Mouse (Mus musculus) megakaryocyte, embryonic 14.5 days (primary cell): Measurements from ENCODE around the gene Fbxw9. TPM values are rescaled to one million over a fixed set of nuclear protein-coding genes. Genes with fewer than 3 reads are reported as not detected.

Experiments used
- H3K27me3 ChIP-seq: replicated peaks from 2 replicates; pipeline ENCODE3; 2012; ENCODE audit warnings: inconsistent platforms
- H3K36me3 ChIP-seq: replicated peaks from 2 replicates; pipeline ENCODE3; 2012; ENCODE audit warnings: low read length, inconsistent platforms, mixed read lengths
- H3K4me1 ChIP-seq: 2 replicates; pipeline ENCODE4 v1.6.1; 2012; ENCODE audit warnings: inconsistent platforms
- H3K4me3 ChIP-seq: replicated peaks from 2 replicates; pipeline ENCODE3; 2012; ENCODE audit warnings: moderate library complexity, mild to moderate bottlenecking, inconsistent platforms
- H3K9me3 ChIP-seq: 2 replicates; pipeline ENCODE4 v1.6.1; 2012; ENCODE audit warnings: inconsistent platforms
- FLI1 ChIP-seq: IDR thresholded peaks from 2 replicates; pipeline ENCODE4 v1.6.1; 2012; ENCODE audit warnings: low read length, inconsistent platforms, mixed read lengths
- GATA1 ChIP-seq: IDR thresholded peaks from 3 replicates; pipeline ENCODE4 v1.6.1; 2012; ENCODE audit warnings: mixed read lengths, low read length, inconsistent platforms, borderline replicate concordance
- polyA plus RNA-seq: library from polyadenylated mRNA; stranded (reverse); fragments of >175 nt; gene quantifications from 2 replicates; pipeline ENCODE4 v1.2.3, GENCODE M21; 2012; ENCODE audit warnings: low replicate concordance; ENCODE audit not compliant: insufficient read depth

Fbxw9 gene
- polyA plus RNA-seq, 1 experiment, result 15.5 TPM

DNA sequence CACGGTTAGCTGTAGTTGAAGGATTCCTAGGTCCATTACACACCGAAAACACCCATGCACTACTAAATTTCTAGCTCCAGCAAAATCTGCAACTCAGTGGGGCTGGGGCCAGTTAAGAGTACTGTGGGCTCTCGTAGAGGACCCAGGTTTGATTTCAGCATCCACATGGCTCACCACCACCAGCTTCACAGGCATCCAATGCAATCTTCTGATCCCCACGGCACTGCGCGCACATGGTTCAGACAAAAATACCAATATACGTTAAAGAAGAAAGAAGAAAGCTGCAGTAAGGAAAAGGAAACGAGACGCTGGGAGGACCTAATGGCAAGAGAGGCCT lies 23.5 kb upstream of the Fbxw9 start:
- H3K27me3 ChIP-seq, result no peaks in the 10 kb centered on the region
- H3K36me3 ChIP-seq, result peaks cover 44% of the 10 kb centered on the region
- peaks cover 63% of the 10 kb centered on the region for H3K4me1 ChIP-seq
- no peaks in the 10 kb centered on the region for H3K9me3 ChIP-seq
- TF ChIP-seq FLI1 (no peak), GATA1 (no peak)
- peak overlapping the region; percentile 96 for H3K4me3 ChIP-seq

DNA sequence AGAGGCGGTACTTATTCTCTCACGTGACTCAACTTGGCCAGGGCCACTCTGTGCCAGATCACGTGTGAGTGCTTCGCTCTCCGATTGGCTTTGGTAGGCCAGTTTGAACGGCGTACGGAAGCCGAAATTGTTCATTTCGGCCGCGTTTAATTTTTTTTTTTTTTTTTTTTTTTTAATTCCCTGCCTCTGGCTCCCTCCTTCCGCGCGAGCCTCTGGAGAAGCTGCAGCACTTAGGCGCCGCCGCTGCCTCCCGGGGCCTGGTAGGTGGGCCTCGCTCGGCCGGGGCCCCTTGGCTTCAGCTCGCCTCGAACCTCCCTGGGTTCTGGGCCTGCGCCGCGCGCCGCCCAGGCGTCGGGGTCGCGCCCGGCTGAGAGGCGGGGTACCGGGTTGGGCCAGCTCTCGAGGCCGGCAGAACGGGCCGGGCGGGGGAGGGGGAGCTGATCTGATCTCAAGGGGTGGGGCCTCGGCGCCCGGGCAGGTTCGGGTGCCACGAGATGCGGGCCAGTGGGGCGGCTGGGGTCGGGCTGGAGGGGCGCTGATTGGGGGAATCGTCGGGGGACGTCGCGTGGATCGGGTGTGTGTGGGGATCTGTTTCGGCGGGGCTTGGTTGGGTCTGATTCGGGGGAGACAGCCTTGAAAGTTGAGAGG lies 23.0 kb upstream of the Fbxw9 start, which contains the start of gene Tnpo2:
Gene Tnpo2 (plus strand): TSS at position 198 of the 648 bp plus-strand sequence.
- peaks cover 63% of the 10 kb centered on the region for H3K4me1 ChIP-seq
- H3K36me3 ChIP-seq, result peaks cover 44% of the 10 kb centered on the region

DNA sequence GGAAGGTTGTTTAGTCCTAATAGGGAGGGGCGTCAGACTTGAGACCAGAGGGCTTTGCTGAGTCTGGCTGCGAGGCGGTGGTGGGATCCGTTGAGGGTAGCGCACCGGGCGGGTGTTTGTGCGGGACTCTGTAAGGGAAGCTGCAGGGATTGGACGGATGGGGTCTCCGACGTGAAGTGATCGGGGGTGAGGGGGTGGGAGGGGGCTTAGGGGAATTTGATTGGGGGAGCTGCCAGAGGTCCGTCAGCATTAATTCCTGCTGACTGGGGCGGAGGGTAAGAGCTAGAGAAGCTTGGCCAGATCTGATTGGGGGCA lies 22.5 kb upstream of the Fbxw9 start:
- Histone ChIP-seq H3K9me3 (no peaks in the 10 kb centered on the region), H3K27me3 (no peaks in the 10 kb centered on the region), H3K4me3 (peak overlapping the region; percentile 96), H3K4me1 (peaks cover 62% of the 10 kb centered on the region), H3K36me3 (peaks cover 44% of the 10 kb centered on the region)
- no peak for TF ChIP-seq FLI1
- TF ChIP-seq GATA1, result no peak

More for the DNA sequence above, 23.0 kb upstream of the Fbxw9 start, which contains the start of gene Tnpo2:
- peak within 1 kb of the TSS; percentile 96 for H3K4me3 ChIP-seq
- no peaks in the 10 kb centered on the region for H3K27me3 ChIP-seq
- TF ChIP-seq FLI1 (no peak), GATA1 (no peak)
- H3K9me3 ChIP-seq, result no peaks in the 10 kb centered on the region

DNA sequence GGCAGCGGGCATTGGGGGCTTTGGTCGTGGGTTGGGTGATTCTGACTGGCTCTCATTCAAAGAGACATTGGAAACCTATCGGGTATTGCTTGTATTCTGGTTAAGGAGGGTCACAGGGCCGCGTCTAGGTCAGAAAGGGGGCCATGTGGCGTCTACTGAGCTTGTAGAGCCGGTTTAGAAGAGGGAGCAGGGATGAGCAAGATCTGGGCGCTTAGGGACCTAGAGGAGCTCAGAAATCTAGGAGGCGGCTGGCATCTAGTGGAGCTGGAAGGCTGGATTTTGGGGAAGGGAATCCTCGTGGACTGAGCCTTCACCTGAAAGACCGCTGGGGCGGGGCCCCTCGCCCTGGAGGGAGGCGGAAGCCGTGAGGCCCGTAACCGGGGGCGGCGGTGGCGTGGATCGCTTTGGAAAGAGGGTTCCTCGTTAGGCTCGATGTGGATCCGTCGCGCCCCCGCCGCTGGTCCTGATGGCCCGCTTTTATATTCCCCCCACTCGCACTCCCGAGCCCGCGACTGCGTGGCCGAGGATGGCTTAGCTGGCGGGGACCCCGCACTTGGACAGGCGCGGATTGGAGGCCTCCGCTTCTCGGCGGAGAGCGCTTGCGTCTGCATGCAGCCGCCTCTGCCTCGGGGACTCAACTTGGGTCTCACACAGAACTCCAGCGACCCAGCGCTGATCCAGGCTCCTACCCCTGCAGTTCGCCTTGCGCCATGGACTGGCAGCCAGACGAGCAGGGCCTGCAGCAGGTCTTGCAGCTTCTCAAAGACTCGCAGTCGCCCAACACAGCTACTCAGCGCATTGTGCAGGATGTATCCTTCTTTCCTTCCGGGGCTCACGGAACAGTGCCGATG lies 21.9 kb upstream of the Fbxw9 start:
- no peaks in the 10 kb centered on the region for H3K27me3 ChIP-seq
- peaks cover 43% of the 10 kb centered on the region for H3K36me3 ChIP-seq
- no peaks in the 10 kb centered on the region for H3K9me3 ChIP-seq
- TF ChIP-seq GATA1 (no peak), FLI1 (no peak)
- peak overlapping the region; percentile 96 for H3K4me3 ChIP-seq
- peaks cover 60% of the 10 kb centered on the region for H3K4me1 ChIP-seq

DNA sequence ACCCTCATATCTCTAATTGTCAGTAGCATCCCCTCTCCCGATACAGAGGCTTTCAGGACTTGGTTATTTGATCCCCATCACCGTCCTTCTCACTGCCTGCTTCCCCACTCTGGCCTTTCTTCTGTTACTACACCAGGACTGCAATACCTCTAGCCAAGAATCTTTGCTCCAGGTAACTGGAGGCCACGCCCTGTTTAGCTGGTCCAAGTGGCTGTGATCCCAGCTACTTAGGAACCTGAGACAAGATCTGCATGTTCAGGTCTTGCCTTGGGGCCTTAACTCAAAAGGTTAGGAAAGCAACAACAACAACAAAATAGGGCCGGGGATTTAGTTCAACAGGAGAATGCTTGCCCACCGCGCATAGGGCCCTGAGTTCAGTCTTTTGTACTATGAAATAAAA lies 16.2 kb upstream of the Fbxw9 start:
- Histone ChIP-seq H3K4me3 (no peak overlapping the region), H3K36me3 (peaks cover 87% of the 10 kb centered on the region), H3K27me3 (no peaks in the 10 kb centered on the region), H3K9me3 (no peaks in the 10 kb centered on the region), H3K4me1 (peaks cover 38% of the 10 kb centered on the region)
- TF ChIP-seq GATA1, result no peak
- TF ChIP-seq FLI1, result no peak

DNA sequence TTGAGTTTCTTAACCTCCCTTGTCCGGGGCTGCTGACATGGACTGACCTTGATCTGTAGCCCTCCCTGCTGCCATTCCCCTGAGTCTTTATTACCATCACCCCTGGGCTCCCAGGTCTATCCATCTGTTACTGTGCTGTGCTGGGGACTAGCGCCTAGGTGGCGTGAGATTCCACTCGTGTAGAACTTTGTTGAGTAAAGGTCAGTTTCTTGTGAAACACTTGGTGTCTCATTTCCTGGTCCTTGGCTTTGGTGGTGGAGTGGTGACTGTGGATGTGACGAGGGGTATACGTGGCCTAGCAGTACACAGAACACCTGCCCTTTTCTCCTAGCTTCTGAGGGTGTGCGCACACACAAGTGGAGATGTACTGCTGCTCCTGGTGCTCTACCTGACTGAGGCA lies 2.5 kb upstream of the Fbxw9 start:
- Histone ChIP-seq H3K4me3 (no peak overlapping the region), H3K9me3 (no peaks in the 10 kb centered on the region), H3K36me3 (peaks cover 62% of the 10 kb centered on the region), H3K27me3 (peaks cover 4% of the 10 kb centered on the region), H3K4me1 (peaks cover 22% of the 10 kb centered on the region)
- no peak for TF ChIP-seq FLI1
- TF ChIP-seq GATA1, result no peak

DNA sequence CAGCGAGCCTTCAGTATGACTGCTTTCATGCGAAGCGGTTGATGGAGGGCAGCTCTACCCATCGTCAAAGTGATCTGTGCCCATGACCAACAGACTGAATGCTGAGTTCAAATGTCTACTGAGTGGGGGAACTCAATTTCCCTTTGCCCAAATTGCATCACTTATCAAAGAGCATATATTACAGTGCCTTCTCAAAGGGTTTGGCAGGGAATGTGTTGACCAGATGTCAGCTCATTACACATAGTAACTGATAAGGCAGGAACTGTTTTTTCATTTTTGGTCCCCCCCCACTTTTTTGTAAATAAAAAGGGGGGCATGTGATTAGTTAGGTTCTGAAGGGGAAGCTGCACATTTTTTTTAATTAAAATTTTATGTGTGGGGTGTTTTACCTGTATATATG lies 2.7 kb downstream of the Fbxw9 start:
- peaks cover 4% of the 10 kb centered on the region for H3K27me3 ChIP-seq
- H3K36me3 ChIP-seq, result peaks cover 46% of the 10 kb centered on the region
- peaks cover 30% of the 10 kb centered on the region for H3K4me1 ChIP-seq
- no peak overlapping the region for H3K4me3 ChIP-seq
- no peaks in the 10 kb centered on the region for H3K9me3 ChIP-seq
- TF ChIP-seq FLI1 (no peak), GATA1 (no peak)

DNA sequence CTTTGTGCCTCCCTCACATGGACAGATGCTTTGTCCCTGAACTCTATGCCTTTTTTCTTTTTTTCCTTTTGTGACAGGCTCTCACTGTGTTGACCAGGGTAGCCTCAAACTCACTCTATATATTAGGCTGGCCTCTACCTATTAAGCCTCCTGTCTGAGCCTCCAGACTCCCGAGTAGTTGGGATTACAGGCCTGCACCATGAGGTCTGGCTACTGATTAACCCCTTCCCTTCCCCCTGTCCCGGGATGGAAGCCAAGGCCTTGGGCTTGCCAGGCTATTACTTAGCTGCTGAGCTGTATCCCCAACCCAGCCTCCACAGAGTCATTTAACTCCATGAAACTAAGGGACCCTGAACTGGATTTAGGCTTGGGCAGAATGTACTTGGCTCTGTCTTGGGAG lies 5.4 kb downstream of the Fbxw9 start:
- Histone ChIP-seq H3K27me3 (peaks cover 4% of the 10 kb centered on the region), H3K36me3 (peaks cover 58% of the 10 kb centered on the region), H3K4me1 (peaks cover 23% of the 10 kb centered on the region), H3K4me3 (no peak overlapping the region), H3K9me3 (no peaks in the 10 kb centered on the region)
- TF ChIP-seq FLI1 (no peak), GATA1 (no peak)

DNA sequence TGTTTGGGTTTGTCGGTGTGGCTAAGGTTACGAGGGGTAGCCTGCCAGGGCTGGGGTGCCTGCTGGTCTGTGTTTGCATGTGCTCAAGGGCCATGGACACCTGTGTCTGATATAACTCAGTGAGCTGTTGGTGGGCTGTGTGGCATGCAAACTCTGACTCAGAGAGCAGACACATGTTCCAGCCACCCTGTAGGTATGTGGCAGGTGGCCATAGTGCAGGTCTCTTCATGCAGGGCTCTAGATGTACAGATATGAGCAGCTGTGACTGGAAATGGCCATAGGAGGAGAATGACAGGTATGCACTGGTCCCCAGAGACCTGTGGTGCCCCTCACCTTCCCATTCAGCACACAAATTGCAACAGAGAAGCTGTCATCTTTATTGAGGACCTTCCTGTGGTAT lies 7.3 kb downstream of the Fbxw9 start:
- TF ChIP-seq GATA1, result no peak
- no peak for TF ChIP-seq FLI1
- Histone ChIP-seq H3K36me3 (peaks cover 56% of the 10 kb centered on the region), H3K27me3 (no peaks in the 10 kb centered on the region), H3K4me3 (no peak overlapping the region), H3K4me1 (peaks cover 19% of the 10 kb centered on the region), H3K9me3 (no peaks in the 10 kb centered on the region)

DNA sequence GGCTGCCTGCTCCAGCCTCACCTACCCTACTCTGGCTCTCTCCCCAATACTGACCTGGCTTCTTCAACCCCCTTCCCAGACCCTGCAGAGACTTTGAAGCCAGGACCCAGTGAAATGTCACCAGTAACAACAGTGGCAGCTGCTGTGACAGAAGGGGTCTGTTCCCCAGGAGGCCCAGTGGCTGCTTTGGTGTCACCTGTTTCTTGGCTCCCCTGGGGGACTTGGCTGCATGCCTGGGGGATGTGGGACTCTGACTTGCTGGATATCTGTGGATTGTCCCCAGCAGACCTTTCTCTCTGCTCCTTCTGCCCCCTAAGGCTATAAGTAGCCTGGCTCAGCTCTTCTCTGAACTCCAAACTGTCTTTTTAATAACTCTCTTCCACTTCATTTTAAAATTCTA lies 8.1 kb downstream of the Fbxw9 start, which contains the start of gene Gm5741:
Gene Gm5741 (minus strand): TSS at position 1 of the 400 bp plus-strand sequence.
- H3K4me1 ChIP-seq, result peaks cover 22% of the 10 kb centered on the region
- peaks cover 52% of the 10 kb centered on the region for H3K36me3 ChIP-seq
- TF ChIP-seq FLI1, result no peak
- no peak for TF ChIP-seq GATA1
- H3K4me3 ChIP-seq, result no peak within 1 kb of the TSS
- no peaks in the 10 kb centered on the region for H3K27me3 ChIP-seq
- no peaks in the 10 kb centered on the region for H3K9me3 ChIP-seq
